Mouse (Mus musculus) limb, embryonic 15.5 days (tissue): ENCODE measurements around the gene Rab10. TPM values are rescaled to one million over a fixed set of nuclear protein-coding genes. Genes with fewer than 3 reads are reported as not detected.

ENCODE experiments used
- ATAC-seq: fragments of 200-750 bp; cut with Nextera tagmentation; 2 replicates; pipeline ENCODE4 v1.8.0; 2017; ENCODE audit warnings: low read depth, moderate TSS enrichment; ENCODE audit not compliant: insufficient number of reproducible peaks, low FRiP score, low TSS enrichment
- H3K27ac ChIP-seq: fragments of 300-500 bp; sonication (generic); 2 replicates; pipeline ENCODE4 v1.5.1; 2015; ENCODE audit warnings: moderate library complexity, mild to moderate bottlenecking, inconsistent platforms
- H3K27me3 ChIP-seq: fragments of 300-500 bp; sonication (generic); 2 replicates; pipeline ENCODE4 v1.6.1; 2015; ENCODE audit warnings: inconsistent platforms
- H3K36me3 ChIP-seq: fragments of 300-500 bp; sonication (generic); 2 replicates; pipeline ENCODE4 v1.6.1; 2015; ENCODE audit warnings: inconsistent platforms
- H3K4me1 ChIP-seq: fragments of 300-500 bp; sonication (generic); 2 replicates; pipeline ENCODE4 v1.6.1; 2015; ENCODE audit warnings: inconsistent platforms
- H3K4me2 ChIP-seq: fragments of 300-500 bp; sonication (generic); 2 replicates; pipeline ENCODE4 v1.6.1; 2015; ENCODE audit warnings: mild to moderate bottlenecking, inconsistent platforms
- H3K4me3 ChIP-seq: fragments of 300-500 bp; sonication (generic); 2 replicates; pipeline ENCODE4 v1.5.1; 2015; ENCODE audit warnings: mild to moderate bottlenecking, inconsistent platforms
- H3K9ac ChIP-seq: fragments of 300-500 bp; sonication (generic); 2 replicates; pipeline ENCODE4 v1.6.1; 2015; ENCODE audit warnings: inconsistent platforms
- H3K9me3 ChIP-seq: fragments of 300-500 bp; sonication (generic); 2 replicates; pipeline ENCODE4 v1.6.1; 2016; ENCODE audit warnings: inconsistent platforms
- WGBS: fragments of 180-500 bp; shearing (Covaris S2); methylation state at CpG from one replicate; pipeline ENCODE4 v1.1.7; 2015; 5-methylcytosine and 5-hydroxymethylcytosine counted together
- polyA plus RNA-seq: library from polyadenylated mRNA; unstranded; fragments of >200 nt; fragmentation: Nextera tagmentation; extraction: Ambion mirVana; gene quantifications from 2 replicates; pipeline ENCODE4 v1.2.1, GENCODE M21; 2015

Rab10 gene
- polyA plus RNA-seq: 91.3 and 98.3 TPM in 2 replicates

DNA sequence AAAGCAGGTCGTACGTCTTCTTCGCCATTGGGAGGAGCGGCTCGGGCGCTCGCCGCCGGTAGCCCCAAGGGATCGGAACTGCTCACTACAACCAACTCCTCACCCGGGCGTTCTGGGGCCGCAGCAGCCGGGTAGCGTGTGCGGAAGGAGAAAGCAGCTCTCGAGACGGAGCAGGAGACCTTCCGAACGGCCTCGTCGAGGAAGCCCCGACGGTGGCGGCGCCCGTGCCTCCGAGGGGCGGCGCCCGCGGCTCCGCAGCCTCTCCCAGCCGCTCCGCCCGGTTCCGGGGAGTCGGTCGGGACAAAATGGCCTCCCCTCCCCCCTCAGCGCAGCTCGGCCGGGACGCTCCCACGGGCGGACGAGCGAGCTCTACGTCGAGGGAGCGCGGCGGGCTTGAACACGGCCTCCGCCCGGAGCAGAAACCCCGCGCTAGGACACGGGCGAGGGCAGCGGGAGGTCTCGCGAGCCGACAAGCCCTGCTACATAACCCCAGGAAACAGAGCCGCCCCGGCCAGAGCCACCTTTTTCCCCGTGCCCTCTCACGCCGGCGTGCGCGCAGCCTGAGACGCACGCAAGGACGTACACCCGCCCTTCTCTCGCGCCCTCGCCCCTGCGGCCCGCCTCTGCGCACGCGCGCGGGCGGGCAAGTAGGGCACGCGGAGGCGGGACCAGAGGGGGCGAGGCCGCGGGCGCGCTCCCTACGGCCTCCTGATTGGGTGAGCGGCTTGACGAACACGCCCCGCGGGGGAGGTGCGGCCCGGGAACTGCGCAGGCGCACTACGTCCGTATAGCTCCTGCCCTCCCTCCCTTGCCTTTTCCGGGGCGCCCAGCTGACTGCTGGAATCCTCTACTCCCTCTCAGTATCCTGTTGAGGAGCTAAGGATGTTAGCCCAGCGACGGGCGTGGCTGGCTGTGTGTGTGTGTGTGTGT lies at the start of gene Rab10:
Gene Rab10, minus strand, starts transcription at position 579 of the 930 bp plus-strand sequence.
- Histone ChIP-seq H3K4me2 (peak within 1 kb of the TSS; percentile 71), H3K9ac (peak within 1 kb of the TSS; percentile 69), H3K36me3 (no peaks in the 10 kb centered on the region), H3K27ac (peak within 1 kb of the TSS; percentile 97), H3K9me3 (no peaks in the 10 kb centered on the region), H3K27me3 (no peaks in the 10 kb centered on the region), H3K4me1 (peaks cover 16% of the 10 kb centered on the region), H3K4me3 (peak within 1 kb of the TSS; percentile 71)
- under 1% methylated on average over 99 of the region's 111 CpGs for whole genome bisulfite sequencing
- ATAC-seq: peak; percentile 99

- no peak overlapping the region for H3K9ac ChIP-seq
- no peak for ATAC-seq
- no peaks in the 10 kb centered on the region for H3K36me3 ChIP-seq
- H3K4me1 ChIP-seq: no peaks in the 10 kb centered on the region
- H3K9me3 ChIP-seq: no peaks in the 10 kb centered on the region
- no peak overlapping the region for H3K27ac ChIP-seq
- 26% methylated on average over 3 of the region's 3 CpGs for WGBS
- no peaks in the 10 kb centered on the region for H3K27me3 ChIP-seq
- no peak overlapping the region for H3K4me2 ChIP-seq
- no peak overlapping the region for H3K4me3 ChIP-seq
Measured at GRCm38 (mm10) chr12:3359302-3359701, 49.5 kb upstream of the Rab10 start.

GRCm38 (mm10) chr12:3356824-3357223 lies 47.1 kb upstream of the Rab10 start:
- Histone ChIP-seq H3K9me3 (no peaks in the 10 kb centered on the region), H3K4me2 (0 out of 2 replicates have a peak overlapping the region, but pooled peaks have one; percentile 10), H3K36me3 (no peaks in the 10 kb centered on the region), H3K4me3 (peak overlapping the region; percentile 21), H3K27ac (no peak overlapping the region), H3K9ac (no peak overlapping the region), H3K27me3 (no peaks in the 10 kb centered on the region), H3K4me1 (no peaks in the 10 kb centered on the region)
- ATAC-seq: no peak
- WGBS: 55% methylated on average over 14 of the region's 16 CpGs

- Histone ChIP-seq H3K4me1 (no peaks in the 10 kb centered on the region), H3K9me3 (no peaks in the 10 kb centered on the region), H3K4me2 (no peak overlapping the region), H3K9ac (no peak overlapping the region), H3K27me3 (no peaks in the 10 kb centered on the region), H3K27ac (no peak overlapping the region), H3K36me3 (no peaks in the 10 kb centered on the region), H3K4me3 (no peak overlapping the region)
- WGBS: 86% methylated on average over 8 of the region's 8 CpGs
- ATAC-seq: no peak
Measured at GRCm38 (mm10) chr12:3355068-3355467, 45.3 kb upstream of the Rab10 start.

DNA sequence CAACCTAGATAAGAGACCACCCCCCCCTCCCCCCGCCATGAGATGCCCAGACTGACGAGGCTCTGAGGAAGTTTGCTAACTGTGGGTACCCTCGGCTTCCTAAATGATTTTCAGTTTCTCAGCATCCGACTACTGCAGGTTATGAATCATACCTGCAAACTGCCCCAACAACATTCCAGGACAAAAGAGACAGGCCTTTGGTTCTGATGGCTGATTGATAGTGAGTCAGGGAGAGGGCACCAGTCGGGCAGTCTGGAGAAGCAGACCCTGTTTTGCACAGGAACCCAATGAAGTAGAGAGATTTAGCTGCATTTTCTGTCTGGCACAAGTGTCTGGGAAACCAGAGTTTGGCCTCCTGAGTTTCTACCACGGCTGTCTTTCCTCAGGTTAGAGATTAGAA lies 42.4 kb upstream of the Rab10 start:
- H3K9ac ChIP-seq: no peak overlapping the region
- no peak for ATAC-seq
- no peak overlapping the region for H3K4me3 ChIP-seq
- H3K9me3 ChIP-seq: no peaks in the 10 kb centered on the region
- no peak overlapping the region for H3K27ac ChIP-seq
- no peaks in the 10 kb centered on the region for H3K4me1 ChIP-seq
- no peaks in the 10 kb centered on the region for H3K36me3 ChIP-seq
- no peaks in the 10 kb centered on the region for H3K27me3 ChIP-seq
- H3K4me2 ChIP-seq: no peak overlapping the region
- 68% methylated on average over 6 of the region's 6 CpGs for WGBS

- Histone ChIP-seq H3K4me1 (no peaks in the 10 kb centered on the region), H3K9me3 (no peaks in the 10 kb centered on the region), H3K4me3 (no peak overlapping the region), H3K4me2 (no peak overlapping the region), H3K36me3 (no peaks in the 10 kb centered on the region), H3K27me3 (no peaks in the 10 kb centered on the region), H3K9ac (no peak overlapping the region), H3K27ac (no peak overlapping the region)
- whole genome bisulfite sequencing: 43% methylated on average over 5 of the region's 5 CpGs
- ATAC-seq: no peak
Measured at GRCm38 (mm10) chr12:3350136-3350535, 40.4 kb upstream of the Rab10 start.

GRCm38 (mm10) chr12:3349387-3349786 lies 39.6 kb upstream of the Rab10 start:
- no peaks in the 10 kb centered on the region for H3K4me1 ChIP-seq
- H3K4me3 ChIP-seq: no peak overlapping the region
- no peak for ATAC-seq
- no peaks in the 10 kb centered on the region for H3K36me3 ChIP-seq
- no peak overlapping the region for H3K27ac ChIP-seq
- H3K27me3 ChIP-seq: no peaks in the 10 kb centered on the region
- H3K9ac ChIP-seq: no peak overlapping the region
- H3K4me2 ChIP-seq: no peak overlapping the region
- 82% methylated on average over 3 of the region's 3 CpGs for WGBS
- H3K9me3 ChIP-seq: no peaks in the 10 kb centered on the region

DNA sequence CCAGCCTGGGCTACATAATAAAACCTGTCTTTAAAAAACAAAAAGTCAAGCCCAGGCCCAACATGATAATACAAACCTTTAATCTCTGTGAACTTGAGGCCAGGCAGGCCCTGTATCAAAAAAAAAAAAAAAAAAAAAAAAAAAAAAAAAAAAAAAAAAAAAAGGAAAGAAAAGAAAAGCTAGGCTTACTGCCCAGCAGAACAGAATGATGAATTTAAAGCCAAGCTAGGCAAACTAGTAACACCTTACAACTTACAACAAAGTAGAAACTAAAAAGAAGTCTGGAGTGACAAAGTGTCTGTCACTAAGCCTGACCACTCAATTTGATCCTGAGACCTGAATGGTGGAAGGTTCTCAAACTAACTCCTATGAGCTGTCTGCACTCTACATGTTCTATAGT lies 37.9 kb upstream of the Rab10 start:
- ATAC-seq: no peak
- H3K27me3 ChIP-seq: no peaks in the 10 kb centered on the region
- H3K4me3 ChIP-seq: no peak overlapping the region
- H3K27ac ChIP-seq: no peak overlapping the region
- no peak overlapping the region for H3K4me2 ChIP-seq
- H3K4me1 ChIP-seq: no peaks in the 10 kb centered on the region
- no peaks in the 10 kb centered on the region for H3K36me3 ChIP-seq
- H3K9ac ChIP-seq: no peak overlapping the region
- H3K9me3 ChIP-seq: no peaks in the 10 kb centered on the region

GRCm38 (mm10) chr12:3345038-3345437 lies 35.3 kb upstream of the Rab10 start:
- Histone ChIP-seq H3K4me2 (no peak overlapping the region), H3K9ac (no peak overlapping the region), H3K27me3 (no peaks in the 10 kb centered on the region), H3K27ac (no peak overlapping the region), H3K36me3 (no peaks in the 10 kb centered on the region), H3K4me3 (no peak overlapping the region), H3K9me3 (no peaks in the 10 kb centered on the region), H3K4me1 (no peaks in the 10 kb centered on the region)
- no peak for ATAC-seq
- WGBS: 84% methylated on average over 5 of the region's 5 CpGs

- Histone ChIP-seq H3K27me3 (no peaks in the 10 kb centered on the region), H3K4me1 (no peaks in the 10 kb centered on the region), H3K27ac (no peak overlapping the region), H3K4me3 (no peak overlapping the region), H3K9ac (no peak overlapping the region), H3K4me2 (no peak overlapping the region), H3K9me3 (no peaks in the 10 kb centered on the region), H3K36me3 (no peaks in the 10 kb centered on the region)
- ATAC-seq: no peak
- WGBS: 87% methylated on average over 2 of the region's 2 CpGs
Measured at GRCm38 (mm10) chr12:3344155-3344554, 34.4 kb upstream of the Rab10 start.

DNA sequence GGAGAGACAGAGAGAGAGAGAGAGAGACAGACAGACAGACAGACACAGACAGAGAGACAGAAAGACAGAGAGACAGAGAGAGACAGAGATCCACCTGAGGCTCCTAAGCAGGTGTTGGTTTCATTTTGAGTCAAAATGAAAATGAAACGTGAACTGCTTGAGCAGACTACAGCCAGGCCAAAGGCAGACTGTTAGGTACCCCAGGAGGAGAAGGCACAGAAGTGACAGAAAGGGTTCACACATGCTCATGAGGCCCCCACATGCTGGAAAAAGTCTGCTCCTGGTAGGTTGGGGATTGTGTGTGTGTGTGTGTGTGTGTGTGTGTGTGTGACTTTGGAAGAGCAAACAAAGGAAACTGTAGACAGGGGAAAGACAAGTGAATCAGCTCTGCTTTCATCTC lies 29.2 kb upstream of the Rab10 start:
- Histone ChIP-seq H3K9ac (no peak overlapping the region), H3K4me1 (no peaks in the 10 kb centered on the region), H3K4me3 (no peak overlapping the region), H3K36me3 (no peaks in the 10 kb centered on the region), H3K4me2 (no peak overlapping the region), H3K27ac (no peak overlapping the region), H3K9me3 (no peaks in the 10 kb centered on the region), H3K27me3 (no peaks in the 10 kb centered on the region)
- no peak for ATAC-seq
- WGBS: 57% methylated on average over 1 of the region's 1 CpGs

GRCm38 (mm10) chr12:3329677-3330076 lies 19.9 kb upstream of the Rab10 start:
- Histone ChIP-seq H3K9me3 (no peaks in the 10 kb centered on the region), H3K36me3 (no peaks in the 10 kb centered on the region), H3K9ac (no peak overlapping the region), H3K27me3 (no peaks in the 10 kb centered on the region), H3K4me2 (no peak overlapping the region), H3K27ac (no peak overlapping the region), H3K4me1 (no peaks in the 10 kb centered on the region), H3K4me3 (no peak overlapping the region)
- 65% methylated on average over 4 of the region's 4 CpGs for WGBS
- no peak for ATAC-seq
